Mouse (Mus musculus): ENCODE results near the gene Gm10490. TPM values are rescaled to one million over a fixed set of nuclear protein-coding genes. Genes with fewer than 3 reads are reported as not detected.

Gene Gm10490
- polyA plus RNA-seq, 3 experiments from 2014 or later, result not detected

DNA sequence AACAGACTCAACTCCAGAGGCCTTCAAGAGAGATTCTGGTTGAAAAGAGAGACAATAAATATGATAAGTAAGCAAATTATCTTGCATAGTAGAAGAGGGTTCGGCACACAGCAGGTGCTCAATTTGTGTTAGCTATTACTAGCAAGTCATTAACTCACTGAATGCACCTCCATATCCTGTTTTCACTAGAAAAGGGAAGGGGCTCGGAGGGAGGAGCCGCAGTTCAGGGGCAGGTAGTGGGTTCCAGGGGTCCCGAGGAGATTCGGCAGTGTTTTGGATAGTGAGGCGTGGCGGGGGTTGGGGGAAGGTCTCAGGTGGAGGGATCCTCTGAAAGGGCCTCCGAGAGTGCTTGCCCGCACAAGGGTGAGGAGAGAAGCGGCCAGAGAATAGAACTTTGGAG is 17.8 kb downstream of the Gm10490 start:
- ATAC-seq, result no peak

DNA sequence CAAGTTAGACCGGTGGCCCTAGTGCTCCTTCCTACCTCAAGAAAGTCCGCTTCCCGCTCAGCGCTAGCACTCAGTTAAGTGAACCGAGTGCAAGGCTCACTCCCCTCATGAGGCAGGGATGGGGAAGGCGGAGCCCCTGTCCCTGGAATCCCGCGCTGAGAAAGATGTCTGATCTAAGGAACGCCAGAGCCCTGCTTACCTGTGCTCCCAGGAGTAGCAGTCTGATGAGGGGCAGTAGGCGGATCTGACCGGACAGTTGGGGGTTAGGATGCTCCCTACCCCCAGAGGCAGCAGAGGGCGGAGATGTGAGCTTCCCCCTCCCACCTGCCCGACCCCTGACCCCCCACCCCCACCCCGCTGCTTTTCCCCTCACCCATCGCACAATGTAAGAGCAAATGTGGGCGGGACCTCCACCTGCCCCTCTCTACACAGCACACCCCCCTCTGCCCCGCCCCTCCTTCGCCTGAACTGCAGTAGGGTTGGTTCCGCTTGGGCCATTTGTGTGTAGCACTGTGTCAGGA is 19.0 kb downstream of the Gm10490 start, which contains the start of gene Eras:
TSS of gene Eras (minus strand) at position 338 of the 521 bp plus-strand sequence.
- no peak for ATAC-seq

DNA sequence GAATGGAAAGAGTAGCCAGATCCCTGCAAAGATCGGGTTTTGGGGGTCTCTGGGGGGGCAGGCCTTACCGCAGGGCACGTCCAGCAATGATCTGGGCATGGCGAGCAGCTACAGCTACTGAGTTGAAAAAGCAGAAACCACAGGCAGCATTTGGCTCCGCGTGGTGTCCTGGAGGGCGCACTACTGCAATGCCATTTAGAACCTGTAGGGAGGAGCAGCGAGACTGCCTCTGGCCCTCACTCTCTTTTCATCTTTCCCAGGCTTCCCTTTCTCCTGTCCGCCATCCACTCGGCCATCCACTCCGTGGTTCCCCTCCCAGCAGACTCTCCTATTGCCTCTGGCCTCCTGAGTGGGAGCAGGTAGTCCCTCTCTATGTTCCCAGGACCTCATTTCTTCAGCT is 27.5 kb downstream of the Gm10490 start:
- ATAC-seq, result no peak

- ATAC-seq, result no peak
Measured at GRCm38 (mm10) chrX:7937667-7938066, 28.3 kb downstream of the Gm10490 start.

DNA sequence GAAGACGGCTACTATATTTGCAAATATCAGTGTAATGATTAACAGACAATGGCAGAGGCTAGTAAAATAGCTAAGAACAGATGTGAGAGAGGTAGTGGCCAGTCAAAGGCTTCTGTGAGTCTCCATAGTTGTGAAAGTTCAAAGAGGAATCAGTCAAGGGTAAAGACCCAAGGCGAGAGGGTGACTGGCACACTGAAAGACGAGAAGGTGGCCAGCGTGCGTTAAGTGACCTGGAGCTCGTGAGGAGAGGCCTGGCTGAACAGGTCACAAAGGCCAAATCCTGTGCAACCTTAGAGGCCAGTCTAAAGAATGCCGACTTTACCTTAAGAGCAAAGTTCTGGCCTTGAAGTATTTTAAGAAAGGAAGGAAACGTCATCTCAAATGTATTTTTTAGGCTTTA is 36.3 kb downstream of the Gm10490 start:
- no peak for ATAC-seq

DNA sequence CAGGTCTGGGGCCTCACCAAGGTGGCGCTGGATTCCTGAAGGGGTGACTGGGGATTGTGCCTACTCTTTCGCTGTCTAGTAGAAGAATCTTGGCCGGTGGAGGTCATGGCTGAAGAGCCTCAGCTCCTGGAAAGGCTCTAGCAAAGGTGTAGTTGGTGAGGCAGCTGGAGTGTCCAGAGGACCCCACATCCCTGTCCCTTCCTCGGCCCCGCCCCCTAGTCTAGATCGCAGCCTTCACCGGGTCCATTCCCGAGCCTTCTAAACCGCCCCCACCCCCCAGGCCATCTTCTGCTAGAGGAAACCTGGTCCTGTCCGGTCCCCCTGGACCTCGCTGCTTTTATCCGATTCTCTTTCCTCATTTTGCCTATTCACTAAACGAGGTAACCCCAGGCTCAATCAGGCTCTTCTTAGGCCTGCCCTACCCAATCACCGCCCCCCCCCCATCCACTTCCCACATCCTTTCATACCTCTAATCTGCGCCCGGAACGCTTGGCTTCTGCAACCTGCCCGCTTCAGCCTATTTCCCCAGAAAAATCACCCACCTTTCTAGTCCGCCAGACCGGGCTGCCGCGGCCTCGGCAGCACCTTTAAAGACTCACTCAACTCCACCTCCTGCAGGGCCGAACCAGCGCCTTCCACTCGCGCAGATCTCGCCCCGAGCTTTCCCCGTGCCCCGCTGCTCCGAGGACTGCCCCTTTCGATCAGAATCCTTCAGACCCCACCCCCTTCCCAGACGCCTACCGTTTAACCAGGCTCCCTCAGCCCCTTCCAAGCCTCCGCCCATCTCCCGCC is 38.0 kb downstream of the Gm10490 start, which contains the start of gene Hdac6:
TSS of gene Hdac6 (minus strand) at position 782 of the 792 bp plus-strand sequence.
- ATAC-seq, result peak; percentile 20

DNA sequence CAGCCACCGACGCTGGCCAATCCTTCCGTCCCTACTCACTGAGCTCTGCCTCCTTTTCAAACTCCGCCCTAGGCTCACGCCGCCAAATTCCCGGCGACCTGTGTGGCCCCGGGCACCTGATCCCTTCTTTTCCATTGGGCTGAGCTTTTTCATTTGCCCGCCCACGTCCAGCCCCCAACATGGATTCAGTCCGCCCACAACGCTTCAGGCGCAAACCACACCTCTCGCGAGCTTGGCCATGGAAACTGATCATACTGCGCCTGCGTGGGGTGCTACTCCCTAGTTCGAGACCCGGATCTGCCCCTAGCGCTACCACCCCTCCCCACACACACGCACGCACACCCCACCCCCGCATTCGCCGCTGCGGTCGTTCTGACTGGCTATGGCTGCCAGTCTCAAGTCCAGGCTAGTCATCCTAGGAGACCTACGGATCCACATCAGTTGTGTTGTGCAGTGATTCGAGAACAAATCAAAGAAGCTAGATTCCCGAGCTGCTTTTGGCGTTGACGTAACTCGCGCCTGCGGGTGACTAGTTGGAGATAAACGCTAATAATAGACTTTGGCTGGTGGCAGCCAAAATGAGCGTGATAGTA is 38.7 kb downstream of the Gm10490 start:
- peak; percentile 94 for ATAC-seq

DNA sequence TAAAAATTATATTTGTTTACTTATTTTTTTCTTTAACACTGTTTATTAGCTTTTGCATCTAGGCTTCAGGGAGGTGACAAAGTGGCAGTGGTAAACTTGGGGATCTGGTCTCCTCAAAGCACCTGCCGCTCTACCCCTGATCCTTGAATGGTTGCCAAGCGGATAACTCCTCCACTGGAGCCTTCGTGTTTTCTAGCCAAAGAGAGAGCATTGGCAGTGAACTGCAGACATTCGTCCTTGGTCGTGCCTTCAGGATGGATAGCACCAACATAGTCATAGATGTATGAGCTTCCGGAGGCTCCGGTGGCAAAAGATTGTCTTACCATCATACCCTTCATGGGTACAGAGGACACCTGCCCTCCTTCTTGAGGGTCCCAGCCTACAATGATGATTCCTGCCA is 40.7 kb downstream of the Gm10490 start:
- ATAC-seq, result no peak

DNA sequence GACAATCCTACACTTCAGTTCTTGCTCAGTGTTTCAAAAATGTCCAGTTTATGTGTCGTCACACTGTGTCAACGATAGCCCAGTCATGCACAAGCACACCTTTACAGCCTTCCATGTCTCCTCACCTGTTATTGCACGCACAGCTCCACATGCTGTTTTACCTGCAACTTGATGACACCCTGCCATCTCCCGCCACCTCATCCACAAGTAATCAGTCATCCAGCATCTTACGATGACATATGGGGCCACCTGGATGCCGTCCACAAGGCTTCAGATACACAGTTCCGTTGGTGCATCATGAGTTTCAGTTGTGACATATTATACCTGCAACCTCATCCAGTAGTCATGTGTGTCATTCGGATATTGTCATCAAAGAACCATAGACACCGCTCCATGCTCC is 49.5 kb downstream of the Gm10490 start:
- no peak for ATAC-seq

Other genes with a start within 250 kb of the Gm10490 start
- 100 to 1,000 TPM; 140 to 192 (median 157) TPM for gene Plp2, start 238.2 kb upstream of the Gm10490 start, polyA plus RNA-seq (2017; shearing (Covaris generic))
- not detected for gene Magix, start 228.3 kb upstream of the Gm10490 start, polyA plus RNA-seq (2017; shearing (Covaris generic))
- 10 to 100 TPM; 48.0 to 54.7 (median 52.7) TPM for gene Gpkow, start 212.4 kb upstream of the Gm10490 start, polyA plus RNA-seq (2017; shearing (Covaris generic))
- 10 to 100 TPM; 39.0 to 53.6 (median 47.3) TPM for gene Wdr45, start 195.2 kb upstream of the Gm10490 start, polyA plus RNA-seq (2017; shearing (Covaris generic))
- not detected for gene Gm45208, start 187.3 kb upstream of the Gm10490 start, polyA plus RNA-seq (2017; shearing (Covaris generic))
- 10 to 100 TPM; 33.2 to 42.0 (median 41.3) TPM for gene Praf2, start 181.1 kb upstream of the Gm10490 start, polyA plus RNA-seq (2017; shearing (Covaris generic))
- under 1 TPM in 1 of 3 experiments, not detected in 2; 0.59 TPM for gene Ccdc120, start 158.6 kb upstream of the Gm10490 start, polyA plus RNA-seq (2017; shearing (Covaris generic))
- 10 to 100 TPM; 12.6 to 15.0 (median 12.9) TPM for gene Tfe3, start 147.0 kb upstream of the Gm10490 start, polyA plus RNA-seq (2017; shearing (Covaris generic))
- gene Gripap1, start 119.8 kb upstream of the Gm10490 start, polyA plus RNA-seq (2017; shearing (Covaris generic)), result 10 to 100 TPM; 46.3 to 91.0 (median 68.7) TPM
- gene Kcnd1, start 87.3 kb upstream of the Gm10490 start, polyA plus RNA-seq (2017; shearing (Covaris generic)), result 1 to 10 TPM in 1 of 3 experiments, under 1 TPM in 2; 0.43 to 1.1 (median 0.50) TPM
- 10 to 100 TPM; 18.2 to 34.2 (median 24.7) TPM for gene Otud5, start 68.2 kb upstream of the Gm10490 start, polyA plus RNA-seq (2017; shearing (Covaris generic))
- gene Pim2, start 31.3 kb upstream of the Gm10490 start, polyA plus RNA-seq (2017; shearing (Covaris generic)), result 10 to 100 TPM; 29.8 to 42.0 (median 39.9) TPM
- 10 to 100 TPM; 18.6 to 23.6 (median 18.7) TPM for gene Slc35a2, start 25.5 kb upstream of the Gm10490 start, polyA plus RNA-seq (2017; shearing (Covaris generic))
- gene Pqbp1, start 10.3 kb upstream of the Gm10490 start, polyA plus RNA-seq (2017; shearing (Covaris generic)), result 100 to 1,000 TPM in 1 of 3 experiments, 10 to 100 TPM in 2; 91.7 to 116 (median 99.0) TPM
- 100 to 1,000 TPM; 116 to 127 (median 123) TPM for gene Timm17b, start 10.2 kb upstream of the Gm10490 start, polyA plus RNA-seq (2017; shearing (Covaris generic))
- gene Gm10491, start 1.7 kb upstream of the Gm10490 start, polyA plus RNA-seq (2017; shearing (Covaris generic)), result not detected
- not detected for gene Pcsk1n, start 10.3 kb downstream of the Gm10490 start, polyA plus RNA-seq (2017; shearing (Covaris generic))
- not detected for gene Eras, start 19.1 kb downstream of the Gm10490 start, polyA plus RNA-seq (2017; shearing (Covaris generic))
- 10 to 100 TPM in 1 of 3 experiments, 1 to 10 TPM in 2; 6.2 to 12.7 (median 9.4) TPM for gene Hdac6, start 38.3 kb downstream of the Gm10490 start, polyA plus RNA-seq (2017; shearing (Covaris generic))
- 10 to 100 TPM in 2 of 3 experiments, not detected in 1; 25.6 to 27.7 TPM for gene Gata1, start 68.5 kb downstream of the Gm10490 start, polyA plus RNA-seq (2017; shearing (Covaris generic))
- gene Glod5, start 109.0 kb downstream of the Gm10490 start, polyA plus RNA-seq (2017; shearing (Covaris generic)), result not detected
- gene Suv39h1, start 165.2 kb downstream of the Gm10490 start, polyA plus RNA-seq (2017; shearing (Covaris generic)), result 10 to 100 TPM; 14.7 to 26.1 (median 20.7) TPM
- 10 to 100 TPM; 18.3 to 24.3 (median 22.3) TPM for gene Was, start 181.0 kb downstream of the Gm10490 start, polyA plus RNA-seq (2017; shearing (Covaris generic))
- 10 to 100 TPM; 13.8 to 20.4 (median 19.5) TPM for gene Wdr13, start 223.3 kb downstream of the Gm10490 start, polyA plus RNA-seq (2017; shearing (Covaris generic))
- gene Rbm3, start 236.3 kb downstream of the Gm10490 start, polyA plus RNA-seq (2017; shearing (Covaris generic)), result 100 to 1,000 TPM; 601 to 807 (median 769) TPM

Data from inflammation-experienced regulatory T-cells, adult 6 months (primary cell).